Mouse (Mus musculus) kidney, postnatal 25 days (tissue): Measurements from ENCODE around the gene Btbd35f2.
"Not testable (repeated sequence)": the region's sequence is repeated elsewhere in the genome, so short reads cannot be mapped to it uniquely, and the experiment has no call there.

ENCODE experiments used
- DNase-seq, 2 experiments: peaks; one replicate each; pipeline ENCODE4 v3.0.0; 2021; ENCODE audit warnings: mixed read lengths in 2 of 2

The Btbd35f2 gene

DNA sequence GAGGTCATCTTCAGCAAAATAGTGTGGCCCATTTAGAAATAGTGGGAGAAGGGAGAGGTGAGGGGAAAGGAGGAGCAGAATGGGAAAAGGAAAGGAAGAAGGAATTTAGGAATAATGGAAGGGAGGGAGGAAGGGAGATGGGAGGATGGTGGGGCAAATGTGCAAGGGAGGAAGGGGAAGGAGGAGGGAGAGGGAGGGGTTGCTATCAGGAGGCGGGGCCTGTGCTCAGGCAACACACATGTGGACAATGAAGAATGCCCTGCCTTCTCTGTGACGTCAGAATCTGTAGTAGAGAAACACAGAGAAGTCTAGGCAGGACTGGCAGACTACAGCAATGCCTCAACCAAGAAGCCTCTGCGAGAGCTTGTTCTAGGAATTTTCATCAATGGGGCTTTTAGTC lies at the start of gene Btbd35f2:
Gene Btbd35f2, plus strand, starts transcription at position 301 of the 400 bp plus-strand sequence.
- DNase-seq: not testable (repeated sequence)
